Mouse (Mus musculus): ENCODE results near the gene Dnajb4. TPM values are rescaled to one million over a fixed set of nuclear protein-coding genes. Genes with fewer than 3 reads are reported as not detected.

Gene Dnajb4
- polyA plus RNA-seq, 1 experiment from 2014 or later: 36.5 TPM

GRCm38 (mm10) chr3:152153152-152153551 lies 57.0 kb downstream of the Dnajb4 start:
- Histone ChIP-seq H3K9me3 (ENCODE audit: control insufficient read depth, low read length) (no peaks in the 10 kb centered on the region), H3K27ac (replicated peaks; ENCODE audit: low read depth, low read length) (no peak overlapping the region), H3K9ac (ENCODE audit: low read depth, low read length) (no peak overlapping the region), H3K4me1 (ENCODE audit: control insufficient read depth, insufficient read depth, low read length) (0 out of 2 replicates have a peak, but pooled peaks cover 4% of the 10 kb centered on the region), H3K4me2 (ENCODE audit: low read depth, low read length) (no peak overlapping the region), H3K36me3 (ENCODE audit: control insufficient read depth, insufficient read depth, low read length) (no peaks in the 10 kb centered on the region), H3K27me3 (replicated peaks; ENCODE audit: control insufficient read depth, insufficient read depth, low read length) (no peaks in the 10 kb centered on the region), H3K4me3 (ENCODE audit: low read depth, low read length) (no peak overlapping the region)
- no peak for DNase-seq (ENCODE audit: low spot score)
- WGBS: 78% methylated on average over 2 of the region's 2 CpGs
- no peak for ATAC-seq (ENCODE audit: low read depth)

DNA sequence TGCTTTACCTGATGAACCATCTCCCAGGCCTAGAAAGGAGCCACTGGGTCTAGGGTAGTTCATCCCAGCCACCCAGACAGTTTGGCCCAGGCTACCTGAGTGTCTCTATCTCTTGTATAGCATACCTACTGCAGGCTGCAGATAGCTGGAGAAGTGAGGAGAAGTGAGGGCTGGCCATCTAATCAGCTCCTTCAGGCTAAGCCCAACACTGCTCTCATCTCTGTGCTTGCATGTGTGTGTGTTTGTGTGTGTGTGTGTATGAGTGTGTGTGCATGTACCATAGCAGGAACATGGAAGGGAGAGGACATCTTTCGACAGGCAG lies 57.7 kb downstream of the Dnajb4 start:
- 94% methylated on average over 1 of the region's 1 CpGs for WGBS
- no peaks in the 10 kb centered on the region for H3K27me3 ChIP-seq (replicated peaks; ENCODE audit: control insufficient read depth, insufficient read depth, low read length)
- H3K27ac ChIP-seq (replicated peaks; ENCODE audit: low read depth, low read length): no peak overlapping the region
- H3K4me2 ChIP-seq (ENCODE audit: low read depth, low read length): no peak overlapping the region
- no peaks in the 10 kb centered on the region for H3K36me3 ChIP-seq (ENCODE audit: control insufficient read depth, insufficient read depth, low read length)
- ATAC-seq (ENCODE audit: low read depth): no peak
- H3K9me3 ChIP-seq (ENCODE audit: control insufficient read depth, low read length): no peaks in the 10 kb centered on the region
- no peak overlapping the region for H3K9ac ChIP-seq (ENCODE audit: low read depth, low read length)
- no peak overlapping the region for H3K4me3 ChIP-seq (ENCODE audit: low read depth, low read length)
- 0 out of 2 replicates have a peak, but pooled peaks cover 4% of the 10 kb centered on the region for H3K4me1 ChIP-seq (ENCODE audit: control insufficient read depth, insufficient read depth, low read length)
- no peak for DNase-seq (ENCODE audit: low spot score)

GRCm38 (mm10) chr3:152151725-152152482 lies 58.2 kb downstream of the Dnajb4 start:
- peak overlapping the region; percentile 41 for H3K4me2 ChIP-seq (ENCODE audit: low read depth, low read length)
- no peak overlapping the region for H3K27ac ChIP-seq (replicated peaks; ENCODE audit: low read depth, low read length)
- no peaks in the 10 kb centered on the region for H3K27me3 ChIP-seq (replicated peaks; ENCODE audit: control insufficient read depth, insufficient read depth, low read length)
- ATAC-seq (ENCODE audit: low read depth) (0 out of 2 replicates have a peak, but pooled peaks have one; percentile 22), DNase-seq (ENCODE audit: low spot score) (no peak)
- H3K9me3 ChIP-seq (ENCODE audit: control insufficient read depth, low read length): no peaks in the 10 kb centered on the region
- H3K9ac ChIP-seq (ENCODE audit: low read depth, low read length): no peak overlapping the region
- WGBS: 61% methylated on average over 22 of the region's 29 CpGs
- H3K4me1 ChIP-seq (ENCODE audit: control insufficient read depth, insufficient read depth, low read length): 0 out of 2 replicates have a peak, but pooled peaks cover 4% of the 10 kb centered on the region
- no peaks in the 10 kb centered on the region for H3K36me3 ChIP-seq (ENCODE audit: control insufficient read depth, insufficient read depth, low read length)
- no peak overlapping the region for H3K4me3 ChIP-seq (ENCODE audit: low read depth, low read length)

DNA sequence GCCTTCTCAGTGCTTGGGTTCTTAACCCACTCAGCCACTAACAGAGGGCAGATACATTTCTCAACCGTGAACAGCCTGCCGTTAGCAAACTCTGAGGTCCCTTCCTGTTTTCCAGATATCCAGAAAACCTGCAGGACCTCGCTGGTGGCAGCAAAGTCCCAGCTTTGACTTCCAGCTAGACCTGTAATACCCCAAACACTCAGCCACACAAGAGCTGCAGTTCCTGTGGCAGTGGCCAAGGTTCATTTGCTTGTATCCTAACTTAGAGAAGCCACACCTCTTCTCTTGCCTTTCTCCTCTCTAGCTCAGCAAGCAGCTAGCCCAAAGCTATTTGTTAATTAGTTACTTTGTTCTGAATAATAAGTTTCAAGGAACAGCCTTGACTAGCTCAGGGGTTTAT lies 60.2 kb downstream of the Dnajb4 start:
- Histone ChIP-seq H3K36me3 (ENCODE audit: control insufficient read depth, insufficient read depth, low read length) (no peaks in the 10 kb centered on the region), H3K4me1 (ENCODE audit: control insufficient read depth, insufficient read depth, low read length) (0 out of 2 replicates have a peak, but pooled peaks cover 4% of the 10 kb centered on the region), H3K27ac (replicated peaks; ENCODE audit: low read depth, low read length) (no peak overlapping the region), H3K9me3 (ENCODE audit: control insufficient read depth, low read length) (no peaks in the 10 kb centered on the region), H3K4me3 (ENCODE audit: low read depth, low read length) (no peak overlapping the region), H3K4me2 (ENCODE audit: low read depth, low read length) (no peak overlapping the region), H3K9ac (ENCODE audit: low read depth, low read length) (no peak overlapping the region), H3K27me3 (replicated peaks; ENCODE audit: control insufficient read depth, insufficient read depth, low read length) (no peaks in the 10 kb centered on the region)
- ATAC-seq (ENCODE audit: low read depth): no peak
- DNase-seq (ENCODE audit: low spot score): no peak
- 45% methylated on average over 3 of the region's 3 CpGs for WGBS

DNA sequence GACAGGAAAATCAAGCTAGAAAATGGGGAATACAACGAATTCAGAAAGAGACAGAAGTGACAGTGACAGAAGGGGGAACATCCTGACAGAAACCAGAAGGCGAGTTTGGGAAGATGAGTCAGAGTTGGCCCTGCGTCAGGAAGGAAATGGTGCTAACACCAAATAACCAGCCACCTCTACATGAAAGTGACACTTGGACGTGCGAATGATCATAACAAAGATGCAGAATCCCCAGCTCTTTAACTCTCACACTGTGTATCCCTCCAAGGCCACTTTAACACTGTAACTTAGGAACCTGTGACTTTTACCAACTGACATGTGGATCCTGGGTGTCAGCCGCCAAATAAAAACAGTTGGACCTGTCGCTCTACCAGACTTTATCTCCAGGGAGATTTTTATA lies 60.7 kb downstream of the Dnajb4 start:
- no peaks in the 10 kb centered on the region for H3K9me3 ChIP-seq (ENCODE audit: control insufficient read depth, low read length)
- no peak overlapping the region for H3K4me2 ChIP-seq (ENCODE audit: low read depth, low read length)
- ATAC-seq (ENCODE audit: low read depth): no peak
- H3K27ac ChIP-seq (replicated peaks; ENCODE audit: low read depth, low read length): no peak overlapping the region
- H3K9ac ChIP-seq (ENCODE audit: low read depth, low read length): no peak overlapping the region
- no peaks in the 10 kb centered on the region for H3K27me3 ChIP-seq (replicated peaks; ENCODE audit: control insufficient read depth, insufficient read depth, low read length)
- WGBS: 63% methylated on average over 7 of the region's 7 CpGs
- no peak overlapping the region for H3K4me3 ChIP-seq (ENCODE audit: low read depth, low read length)
- 0 out of 2 replicates have a peak, but pooled peaks cover 1% of the 10 kb centered on the region for H3K4me1 ChIP-seq (ENCODE audit: control insufficient read depth, insufficient read depth, low read length)
- H3K36me3 ChIP-seq (ENCODE audit: control insufficient read depth, insufficient read depth, low read length): no peaks in the 10 kb centered on the region
- no peak for DNase-seq (ENCODE audit: low spot score)

GRCm38 (mm10) chr3:152147085-152147831 lies 62.8 kb downstream of the Dnajb4 start:
- DNase-seq (ENCODE audit: low spot score) (no peak), ATAC-seq (ENCODE audit: low read depth) (no peak)
- Histone ChIP-seq H3K9me3 (ENCODE audit: control insufficient read depth, low read length) (no peaks in the 10 kb centered on the region), H3K27me3 (replicated peaks; ENCODE audit: control insufficient read depth, insufficient read depth, low read length) (no peaks in the 10 kb centered on the region), H3K9ac (ENCODE audit: low read depth, low read length) (no peak overlapping the region), H3K4me2 (ENCODE audit: low read depth, low read length) (no peak overlapping the region), H3K4me1 (ENCODE audit: control insufficient read depth, insufficient read depth, low read length) (no peaks in the 10 kb centered on the region), H3K4me3 (ENCODE audit: low read depth, low read length) (no peak overlapping the region), H3K27ac (replicated peaks; ENCODE audit: low read depth, low read length) (no peak overlapping the region), H3K36me3 (ENCODE audit: control insufficient read depth, insufficient read depth, low read length) (no peaks in the 10 kb centered on the region)
- WGBS: 62% methylated on average over 12 of the region's 12 CpGs

DNA sequence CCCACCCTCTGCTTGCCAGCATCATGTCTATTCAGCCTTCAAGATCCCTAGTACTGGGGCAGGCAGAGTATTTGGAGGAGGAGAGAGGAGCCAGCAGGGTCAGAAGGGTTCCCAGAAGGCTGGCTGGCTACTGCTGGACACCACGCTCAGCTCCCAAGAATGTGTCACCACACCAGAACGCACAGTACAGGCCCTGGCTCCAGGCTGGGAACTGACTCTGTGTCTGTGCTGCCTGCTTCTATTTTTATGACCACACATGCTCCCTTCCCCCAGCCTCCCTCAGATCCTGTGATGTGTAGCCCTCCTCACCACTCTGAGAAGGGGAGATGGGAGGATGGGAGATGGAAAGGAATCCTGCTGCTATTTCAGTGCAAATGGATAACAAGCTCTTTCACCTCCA lies 64.9 kb downstream of the Dnajb4 start:
- WGBS: 52% methylated on average over 2 of the region's 2 CpGs
- no peak for DNase-seq (ENCODE audit: low spot score)
- Histone ChIP-seq H3K4me2 (ENCODE audit: low read depth, low read length) (no peak overlapping the region), H3K9ac (ENCODE audit: low read depth, low read length) (no peak overlapping the region), H3K4me3 (ENCODE audit: low read depth, low read length) (no peak overlapping the region), H3K9me3 (ENCODE audit: control insufficient read depth, low read length) (no peaks in the 10 kb centered on the region), H3K4me1 (ENCODE audit: control insufficient read depth, insufficient read depth, low read length) (no peaks in the 10 kb centered on the region), H3K27me3 (replicated peaks; ENCODE audit: control insufficient read depth, insufficient read depth, low read length) (no peaks in the 10 kb centered on the region), H3K27ac (replicated peaks; ENCODE audit: low read depth, low read length) (no peak overlapping the region), H3K36me3 (ENCODE audit: control insufficient read depth, insufficient read depth, low read length) (no peaks in the 10 kb centered on the region)
- peak; percentile 78; the same call in 1 of the 2 replicates for ATAC-seq (ENCODE audit: low read depth)

GRCm38 (mm10) chr3:152142989-152143695 lies 67.0 kb downstream of the Dnajb4 start:
- H3K27ac ChIP-seq (replicated peaks; ENCODE audit: low read depth, low read length): no peak overlapping the region
- DNase-seq (ENCODE audit: low spot score) (no peak), ATAC-seq (ENCODE audit: low read depth) (no peak)
- no peaks in the 10 kb centered on the region for H3K27me3 ChIP-seq (replicated peaks; ENCODE audit: control insufficient read depth, insufficient read depth, low read length)
- no peak overlapping the region for H3K9ac ChIP-seq (ENCODE audit: low read depth, low read length)
- no peaks in the 10 kb centered on the region for H3K9me3 ChIP-seq (ENCODE audit: control insufficient read depth, low read length)
- no peak overlapping the region for H3K4me3 ChIP-seq (ENCODE audit: low read depth, low read length)
- no peaks in the 10 kb centered on the region for H3K36me3 ChIP-seq (ENCODE audit: control insufficient read depth, insufficient read depth, low read length)
- WGBS: 63% methylated on average over 6 of the region's 6 CpGs
- no peak overlapping the region for H3K4me2 ChIP-seq (ENCODE audit: low read depth, low read length)
- H3K4me1 ChIP-seq (ENCODE audit: control insufficient read depth, insufficient read depth, low read length): no peaks in the 10 kb centered on the region

Measured in embryonic facial prominence, embryonic 14.5 days (tissue).